Mouse (Mus musculus) lung, postnatal 0 days (tissue): ENCODE data around the gene Atp5mpl.

Experiments
- CTCF ChIP-seq: IDR thresholded peaks from 2 replicates; pipeline ENCODE4 v1.5.1; 2016; ENCODE audit warnings: antibody characterized with exemption, mild to moderate bottlenecking
- EP300 ChIP-seq: IDR thresholded peaks from 2 replicates; pipeline ENCODE4 v1.6.1; 2016; ENCODE audit warnings: antibody characterized with exemption, mild to moderate bottlenecking, control low read depth

DNA sequence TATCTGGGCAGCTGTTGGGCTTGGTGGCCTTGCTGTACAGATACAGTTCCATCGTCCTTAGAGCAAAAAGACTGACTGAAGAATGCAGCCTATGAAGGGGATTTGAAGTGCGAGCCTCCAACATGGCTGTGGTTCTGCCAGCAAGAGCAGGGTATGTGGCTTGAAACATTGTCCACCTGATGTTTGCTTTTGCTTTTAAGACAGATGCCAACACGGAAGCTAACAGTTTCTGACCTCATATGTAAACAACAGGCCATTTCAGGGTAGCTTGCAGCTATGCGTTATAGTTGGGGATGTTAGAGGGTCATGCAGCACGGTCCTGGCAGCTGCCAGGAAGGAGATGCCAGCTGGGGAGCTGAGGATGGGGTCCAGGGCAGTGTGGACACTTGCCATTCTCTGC is 16.3 kb downstream of the Atp5mpl start:
- TF ChIP-seq EP300: no peak
- TF ChIP-seq CTCF: no peak
